Mouse (Mus musculus) lung, adult 18-20 months (tissue): ENCODE measurements around the gene Tas1r3.
A peak's percentile ranks its signal among the peaks of the same experiment; 100 is the strongest.

Source experiments
- DNase-seq, 2 experiments: peaks; one replicate each; pipeline ENCODE4 v3.0.0; 2022; ENCODE audit warnings: mixed read lengths in 2 of 2

The Tas1r3 gene

GRCm38 (mm10) chr4:155840076-155841002, 22.8 kb downstream of the Tas1r3 start:
- no peak for DNase-seq

DNA sequence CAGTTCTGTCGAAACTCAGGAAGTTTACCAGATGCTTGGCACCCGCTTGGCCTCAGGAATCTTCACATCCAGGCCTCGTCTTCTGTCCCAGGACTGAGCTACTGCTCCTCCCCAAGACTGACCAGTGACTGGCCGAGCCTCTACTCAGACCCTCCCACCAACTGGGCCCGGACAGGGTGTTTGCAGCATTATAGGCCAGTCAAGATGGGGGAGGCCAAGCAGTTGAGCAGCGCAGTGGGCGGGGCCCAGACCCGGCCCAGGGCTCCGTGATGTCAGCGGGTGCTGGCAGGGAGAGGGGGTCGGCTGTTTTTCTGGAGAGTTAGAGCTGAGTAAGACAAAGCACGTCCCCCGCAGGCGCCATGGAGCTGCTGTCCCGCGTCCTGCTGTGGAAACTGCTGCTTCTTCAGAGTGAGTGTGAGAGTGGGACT, 23.7 kb downstream of the Tas1r3 start, which contains the start of gene Mxra8:
TSS of gene Mxra8 (plus strand) at position 198 of the 428 bp plus-strand sequence.
- DNase-seq, result peak; percentile 92 to 95

DNA sequence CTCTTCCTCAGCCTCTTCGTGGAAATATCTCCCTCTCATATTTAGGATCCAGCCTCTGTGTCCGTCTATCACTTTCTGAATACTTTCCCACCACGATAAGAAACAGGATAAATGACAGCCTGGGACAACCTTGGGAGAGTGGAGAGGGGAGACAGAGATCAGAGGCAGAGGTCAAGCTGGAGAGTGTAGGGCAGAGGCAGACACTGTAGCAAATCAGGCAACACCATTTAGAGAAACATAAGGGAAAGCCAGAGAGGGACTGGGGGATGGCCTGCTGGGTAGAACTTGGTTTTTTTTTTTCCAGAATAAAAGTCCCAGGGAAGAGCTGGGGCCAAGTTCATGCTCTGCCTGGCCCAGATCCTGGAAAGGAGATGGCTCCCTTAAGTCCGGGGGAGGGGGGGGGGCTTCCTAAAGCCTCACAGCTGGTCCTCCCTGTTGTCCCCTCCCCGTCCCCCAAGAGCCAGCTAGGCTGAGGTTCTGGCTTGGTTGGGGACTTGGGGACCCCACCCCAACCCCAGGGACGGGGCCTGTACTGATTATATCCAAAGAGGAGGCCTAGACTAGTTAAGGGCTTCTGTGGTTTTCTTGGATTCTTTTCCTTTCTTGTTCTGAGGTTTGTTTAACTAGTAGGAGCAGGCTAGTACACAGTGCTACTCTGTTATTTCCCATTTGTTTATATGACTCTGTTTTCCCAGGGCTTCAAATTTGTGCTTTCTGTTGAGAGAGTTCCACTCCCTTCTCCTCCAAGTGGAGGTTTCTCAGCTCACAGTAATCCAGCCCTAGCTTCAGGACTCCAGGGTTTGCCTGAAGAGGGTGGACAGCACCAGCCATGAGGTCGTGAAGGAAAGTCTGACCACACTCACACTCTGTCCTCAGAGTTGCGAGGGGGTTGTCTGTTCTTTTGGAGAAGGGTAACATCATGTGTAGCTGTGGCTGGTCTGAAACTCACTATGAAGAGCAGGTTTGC, 24.7 kb downstream of the Tas1r3 start:
- DNase-seq, result no peak

DNA sequence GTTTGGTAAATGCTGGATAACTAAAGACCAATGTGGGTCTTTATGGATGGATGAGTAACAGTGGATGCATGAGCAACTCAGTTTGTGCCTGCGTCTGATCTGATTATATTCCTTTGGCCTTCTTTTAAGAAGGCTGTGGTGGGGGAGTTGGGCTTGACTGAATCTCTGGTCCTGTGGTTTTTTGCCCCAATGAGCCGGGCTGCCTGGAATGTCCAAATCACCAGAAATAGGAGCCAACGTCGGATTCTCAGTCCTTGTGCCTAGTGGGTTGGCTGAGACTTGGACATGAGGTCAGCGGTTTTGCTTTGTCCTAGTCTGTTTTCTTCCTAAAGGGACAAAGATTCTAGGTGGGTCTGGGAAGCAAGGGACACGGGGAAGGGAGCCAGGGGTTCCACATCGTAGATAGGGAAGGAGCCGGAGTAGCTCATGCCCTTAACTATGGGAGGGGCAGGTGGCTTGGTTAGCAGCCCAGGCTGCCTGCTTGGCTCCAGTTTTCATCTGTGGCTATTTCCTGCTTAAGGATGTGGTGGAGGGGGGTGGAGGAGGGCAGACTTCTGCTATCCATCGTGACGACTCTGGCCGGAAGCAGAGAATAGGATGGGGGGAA, 25.7 kb downstream of the Tas1r3 start:
- peak; percentile 67 to 70 for DNase-seq

GRCm38 (mm10) chr4:155833836-155834235, 29.3 kb downstream of the Tas1r3 start:
- peak; percentile 76 to 83 for DNase-seq

DNA sequence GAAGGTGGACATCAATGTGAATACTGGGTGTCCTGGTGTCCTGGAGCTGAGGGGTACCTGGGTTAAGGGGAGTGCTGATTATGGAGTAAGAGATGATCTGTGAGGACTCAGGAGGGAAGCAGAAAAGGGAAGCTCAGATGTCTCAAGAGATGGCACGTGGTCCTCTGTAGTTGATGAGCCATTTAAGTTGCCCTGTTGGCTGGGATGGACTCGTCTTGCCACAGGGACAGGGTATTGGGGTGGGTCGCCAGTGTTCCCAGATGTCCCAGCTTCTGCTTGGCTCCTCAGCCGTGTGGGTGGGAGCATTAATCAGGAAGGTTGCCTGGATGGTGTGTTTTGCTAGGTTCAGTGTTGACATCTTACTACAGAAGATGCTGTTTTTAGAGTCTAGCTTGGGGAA, 29.9 kb downstream of the Tas1r3 start:
- DNase-seq, result peak in 1 of 2 experiments; percentile 3

GRCm38 (mm10) chr4:155832321-155832720, 30.8 kb downstream of the Tas1r3 start:
- no peak for DNase-seq

GRCm38 (mm10) chr4:155831831-155832230, 31.3 kb downstream of the Tas1r3 start:
- DNase-seq, result peak in 1 of 2 experiments; percentile 38

DNA sequence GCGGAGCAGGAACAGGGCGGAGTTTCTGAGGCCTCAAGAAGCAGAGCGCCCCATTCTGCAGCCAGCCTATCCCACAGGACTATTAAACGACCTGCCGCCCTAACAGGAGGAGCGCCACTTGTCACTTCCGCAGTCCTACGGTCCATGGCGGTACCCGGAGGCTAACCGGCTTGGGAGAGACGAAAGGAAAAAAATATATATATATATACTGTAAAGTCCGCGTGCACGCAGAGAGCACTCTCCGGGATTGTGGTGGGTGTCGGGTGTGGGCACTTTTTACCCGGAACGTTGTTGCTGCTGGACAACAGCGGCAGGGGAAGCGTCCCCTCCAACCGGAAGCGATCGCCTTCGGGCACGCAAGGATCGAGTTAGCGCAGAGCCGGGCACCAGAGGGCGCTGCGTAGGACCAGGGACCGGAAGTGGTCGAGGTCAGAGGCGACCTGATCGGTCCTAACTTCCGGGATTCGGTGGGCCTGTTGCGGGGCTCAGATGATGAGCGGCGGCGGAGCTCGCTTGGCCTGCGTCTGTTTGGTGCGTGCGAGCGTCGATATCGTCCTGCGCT, 31.9 kb downstream of the Tas1r3 start, which contains the start of gene Aurkaip1:
TSS of gene Aurkaip1 (plus strand) at position 68 of the 562 bp plus-strand sequence.
- DNase-seq, result peak; percentile 95 to 97

DNA sequence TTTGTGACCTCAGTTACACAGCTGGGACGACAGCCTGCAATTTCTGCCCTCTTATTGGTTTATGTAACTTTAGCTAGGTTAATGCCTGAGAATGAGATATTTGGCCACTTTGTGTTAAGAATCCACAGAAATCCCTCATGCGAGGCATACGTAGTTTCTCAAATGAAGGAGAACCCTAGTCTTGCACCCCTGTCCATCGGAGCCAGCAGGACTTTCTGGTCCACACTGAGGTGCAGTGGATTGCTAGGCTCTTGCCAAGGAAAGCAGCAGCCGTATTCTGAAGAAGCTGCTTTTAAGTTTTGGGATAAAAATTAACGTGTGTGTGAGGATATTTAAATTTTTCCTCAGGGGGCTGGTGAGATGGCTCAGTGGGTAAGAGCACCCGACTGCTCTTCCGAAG, 32.6 kb downstream of the Tas1r3 start:
- no peak for DNase-seq

DNA sequence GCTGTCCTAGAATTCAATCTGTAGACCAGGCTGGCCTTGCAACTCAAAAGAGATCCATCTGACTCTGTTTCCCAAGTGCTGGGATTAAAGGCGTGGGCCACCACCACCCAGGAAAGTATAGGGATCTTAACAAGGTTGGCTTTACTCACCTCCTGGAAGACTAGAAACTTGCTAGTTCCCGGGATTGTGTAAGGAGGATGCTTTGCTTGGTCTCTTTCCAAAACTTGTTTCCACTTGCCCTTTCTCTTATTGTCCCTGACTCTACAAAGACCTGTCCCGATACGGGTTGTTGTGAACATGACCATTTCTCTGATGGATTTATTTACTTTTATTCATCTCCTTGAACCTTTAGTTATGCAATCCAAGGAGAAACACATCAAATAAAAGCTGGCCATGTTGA, 33.3 kb downstream of the Tas1r3 start:
- DNase-seq, result no peak

- no peak for DNase-seq
Measured at GRCm38 (mm10) chr4:155823443-155823842, 39.7 kb downstream of the Tas1r3 start.

DNA sequence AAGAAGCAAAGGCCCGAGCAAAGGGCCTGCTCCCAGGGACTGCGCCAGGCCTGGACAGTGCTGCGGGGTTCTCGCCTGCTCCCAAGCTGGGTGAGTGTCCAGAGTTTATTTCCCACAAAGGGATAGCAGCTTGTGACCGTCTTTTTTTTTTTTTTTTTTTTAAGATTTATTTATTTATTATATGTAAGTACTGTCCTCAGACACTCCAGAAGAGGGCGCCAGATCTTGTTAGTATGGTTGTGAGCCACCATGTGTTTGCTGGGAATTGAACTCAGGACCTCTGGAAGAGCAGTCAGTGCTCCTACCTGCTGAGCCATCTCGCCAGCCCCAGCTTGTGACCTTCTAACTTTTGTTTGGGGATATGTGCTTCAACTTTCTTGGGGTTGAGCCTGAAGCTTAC, 42.1 kb downstream of the Tas1r3 start:
- DNase-seq, result no peak

GRCm38 (mm10) chr4:155817533-155817932, 45.6 kb downstream of the Tas1r3 start:
- DNase-seq, result no peak

DNA sequence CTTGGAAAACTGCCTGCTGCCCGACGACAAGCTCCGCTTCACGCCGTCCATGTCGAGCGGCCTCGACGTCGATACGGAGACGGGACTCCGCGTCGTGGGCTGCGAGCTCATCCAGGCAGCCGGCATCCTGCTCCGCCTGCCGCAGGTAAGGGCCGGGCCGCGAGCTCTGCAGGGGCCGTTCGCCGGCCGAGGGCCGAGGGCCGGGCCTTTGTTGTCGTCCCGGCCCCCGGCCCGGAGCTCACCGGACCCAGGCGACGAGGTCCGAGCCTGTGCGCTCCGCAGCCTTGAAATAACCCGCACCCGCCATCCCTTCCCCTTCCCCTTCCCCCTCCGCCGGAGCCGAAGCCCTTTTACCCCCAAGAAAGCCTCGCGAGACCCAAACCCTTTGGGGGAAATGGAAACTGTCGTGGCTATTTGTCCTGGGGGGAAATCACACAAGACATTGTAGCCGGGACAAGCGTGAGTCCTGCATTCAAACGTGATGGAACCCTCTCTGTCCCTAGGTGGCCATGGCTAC, 50.4 kb downstream of the Tas1r3 start:
- peak in 1 of 2 experiments; percentile 20 for DNase-seq

DNA sequence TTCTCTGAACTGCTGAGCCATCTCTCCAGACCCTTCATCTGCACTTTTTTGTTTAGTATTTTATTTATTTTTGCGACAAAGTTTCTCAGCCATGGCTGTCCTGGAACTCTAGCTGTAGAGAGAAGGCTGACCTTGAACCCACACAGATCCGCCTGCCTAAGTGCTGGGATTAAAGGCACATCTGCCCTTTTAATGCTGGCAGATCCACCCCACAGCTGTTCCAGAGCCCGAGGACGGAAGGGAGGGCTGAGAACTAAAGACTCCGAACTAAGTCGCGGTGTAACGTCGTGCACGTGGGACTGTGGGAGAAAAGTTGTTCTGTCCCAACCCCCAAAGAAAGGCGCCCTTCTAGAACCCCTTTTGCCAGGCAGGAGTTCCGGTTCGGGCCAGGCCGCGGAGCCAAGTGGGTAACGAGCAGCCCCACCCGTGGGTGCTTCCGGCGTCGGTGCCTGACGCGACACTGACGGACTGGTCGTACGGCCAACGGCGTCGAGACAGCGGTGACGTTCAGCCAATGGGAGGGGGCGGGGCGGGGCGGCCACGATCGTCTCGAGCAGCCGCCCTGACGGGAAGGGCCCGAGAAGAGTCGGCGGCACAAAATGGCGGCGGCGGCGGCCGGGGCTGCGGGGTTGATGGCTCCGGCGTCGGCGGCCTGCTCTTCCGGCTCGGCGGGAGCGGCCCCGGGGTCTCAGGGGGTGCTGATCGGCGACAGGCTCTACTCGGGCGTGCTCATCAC, 51.1 kb downstream of the Tas1r3 start, which contains the start of gene Ccnl2:
TSS of gene Ccnl2 (plus strand) at position 561 of the 736 bp plus-strand sequence.
- DNase-seq, result peak; percentile 95 to 96
